Mouse (Mus musculus) ovary, postnatal 10 days (tissue): ENCODE measurements at regions not wholly inside any gene's neighbourhood (a gene's known extent, or its start where the extent isn't known, plus 50 kb on each side); places are given as distances from the start of the nearest gene placed in this dataset.

Source experiments
- DNase-seq: peaks from one replicate; pipeline ENCODE4 v3.0.0; 2022; ENCODE audit warnings: low spot score

GRCm38 (mm10) chr16:30735969-30736368 is 136.4 kb downstream of the Fam43a start:
- DNase-seq, result no peak

GRCm38 (mm10) chr16:30736662-30737326 is 137.3 kb downstream of the Fam43a start:
- no peak for DNase-seq

- no peak for DNase-seq
Measured at GRCm38 (mm10) chr16:30737524-30737923, 138.0 kb downstream of the Fam43a start.

DNA sequence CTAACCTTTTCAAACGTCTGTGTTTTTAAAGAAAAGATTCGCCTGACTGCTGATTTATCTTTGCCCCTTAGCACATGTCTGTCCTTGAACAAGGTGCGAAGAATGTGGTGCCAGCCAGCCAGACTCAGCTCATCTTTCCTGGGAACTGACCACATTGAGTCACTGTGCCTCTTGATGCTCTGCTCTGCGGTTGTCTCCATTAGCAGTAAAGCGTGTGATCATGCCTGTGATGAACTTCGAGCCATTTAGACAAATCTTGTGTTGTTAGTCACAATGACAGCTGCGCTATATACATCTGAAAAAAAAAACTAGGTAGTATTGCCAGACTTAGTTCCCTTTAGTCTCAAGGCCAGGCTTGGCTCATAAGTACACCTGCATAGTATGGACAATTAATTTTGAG is 140.1 kb downstream of the Fam43a start:
- DNase-seq, result no peak

DNA sequence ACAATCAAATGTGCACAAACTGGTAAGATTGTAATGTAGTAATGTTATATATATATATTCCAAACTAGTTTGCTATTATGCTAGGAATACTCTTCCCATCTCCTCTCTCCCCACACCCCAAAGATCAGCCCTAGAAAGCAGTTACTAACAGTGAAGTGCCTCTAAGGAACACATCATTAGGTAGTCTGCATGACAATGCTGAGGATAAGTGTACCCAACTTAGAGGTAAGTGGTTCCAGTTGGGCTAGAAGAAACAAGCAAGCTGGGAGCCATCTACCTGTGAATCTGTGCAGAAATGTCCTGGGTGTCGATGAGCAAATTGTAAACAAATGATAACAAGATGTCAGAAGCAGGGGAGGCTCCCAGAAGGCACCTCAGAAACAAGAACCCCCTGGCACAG is 141.7 kb downstream of the Fam43a start:
- no peak for DNase-seq

GRCm38 (mm10) chr16:30742474-30742873 is 143.0 kb downstream of the Fam43a start:
- no peak for DNase-seq

DNA sequence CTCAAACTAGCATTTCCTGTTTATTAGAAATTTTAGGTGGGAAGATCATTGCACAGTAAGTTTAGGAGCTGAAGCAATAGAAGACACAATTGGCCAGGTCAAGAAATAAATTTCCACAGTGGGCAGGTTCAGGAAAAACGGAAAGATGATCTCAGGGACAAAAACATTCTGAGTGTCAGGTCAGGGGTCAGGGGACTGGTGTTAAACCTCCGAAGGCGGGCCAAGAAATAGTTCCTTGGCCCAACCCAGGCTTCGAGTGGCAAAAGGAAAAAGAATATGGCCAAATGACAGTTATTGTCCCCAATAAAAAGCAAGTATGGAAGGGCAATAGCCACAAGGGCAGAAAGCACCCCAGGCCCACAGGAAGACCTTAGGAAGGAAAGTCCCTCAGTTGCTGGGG is 144.0 kb downstream of the Fam43a start:
- DNase-seq, result no peak

DNA sequence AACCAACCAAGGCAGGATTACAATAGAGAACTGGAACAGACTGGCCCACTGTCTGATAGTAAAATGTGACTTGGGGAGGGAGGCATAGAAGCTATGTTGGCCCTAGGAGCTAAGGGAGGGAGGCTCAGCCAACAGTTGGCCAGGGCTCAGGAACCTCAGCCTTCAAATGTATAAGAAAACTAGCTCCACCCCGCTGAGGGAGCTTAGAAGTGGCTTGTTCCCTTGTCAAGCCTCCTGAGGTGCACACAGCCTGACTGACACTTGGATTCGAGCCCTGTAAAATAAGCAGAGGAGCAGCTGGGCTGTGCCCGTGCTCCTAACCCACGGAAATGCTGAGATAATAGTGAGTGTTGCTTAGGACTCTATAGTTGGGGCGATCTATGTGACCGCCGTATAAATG is 144.7 kb downstream of the Fam43a start:
- DNase-seq, result no peak

DNA sequence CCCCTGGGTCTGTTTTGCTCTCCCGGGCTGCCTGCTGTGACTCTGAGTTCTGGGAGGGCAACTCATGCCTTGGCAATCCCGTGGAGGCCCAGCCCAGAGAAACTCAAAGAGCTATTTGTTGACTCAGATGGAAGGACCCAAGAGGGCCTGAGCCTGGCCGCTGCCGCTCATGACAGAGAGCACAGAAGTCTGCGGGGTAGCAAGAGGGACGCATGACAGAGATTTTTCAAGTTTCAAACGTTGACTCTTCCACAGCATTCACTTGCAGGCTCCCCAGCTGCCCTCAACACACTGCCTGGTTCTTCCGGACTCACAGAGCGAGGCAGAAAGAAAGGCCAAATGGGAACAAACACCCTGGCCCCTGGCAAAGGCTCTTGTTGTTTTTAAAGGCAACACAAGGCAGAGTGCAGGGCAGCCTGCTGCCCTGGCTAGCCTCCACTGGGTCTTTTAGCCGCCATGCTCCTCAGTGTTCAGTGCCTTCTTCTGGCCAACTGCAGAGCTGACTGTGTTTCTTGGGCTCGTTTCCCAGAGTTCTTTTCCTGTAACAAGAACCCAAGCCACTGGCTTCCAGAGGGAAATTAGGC is 146.2 kb downstream of the Fam43a start:
- no peak for DNase-seq

DNA sequence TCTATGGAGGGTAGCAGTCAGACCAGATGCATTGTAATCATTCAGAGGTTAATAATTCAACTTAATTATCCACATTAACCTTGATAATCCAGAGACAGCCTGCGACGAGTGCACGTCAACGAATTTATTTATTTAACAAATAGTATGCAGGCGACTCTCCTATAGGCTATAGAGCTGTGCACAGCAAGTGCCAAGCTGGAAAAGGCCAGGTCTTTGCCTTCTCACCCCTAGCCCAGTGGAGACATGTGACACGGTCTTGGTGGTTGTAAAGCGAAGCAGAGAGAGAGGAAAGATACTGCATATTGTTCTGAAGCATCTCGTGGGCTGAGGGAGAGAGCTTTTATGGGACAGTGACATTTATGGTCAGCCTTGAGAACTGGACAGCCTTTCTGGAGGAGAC is 146.7 kb downstream of the Fam43a start:
- no peak for DNase-seq

- DNase-seq, result no peak
Measured at GRCm38 (mm10) chr16:30749841-30750240, 150.3 kb downstream of the Fam43a start.

- DNase-seq, result no peak
Measured at GRCm38 (mm10) chr16:30755771-30756170, 156.2 kb downstream of the Fam43a start.

GRCm38 (mm10) chr16:30756678-30757077 is 157.2 kb downstream of the Fam43a start:
- DNase-seq, result no peak

GRCm38 (mm10) chr16:30757556-30757955 is 158.0 kb downstream of the Fam43a start:
- no peak for DNase-seq

- no peak for DNase-seq
Measured at GRCm38 (mm10) chr16:30758041-30758440, 158.5 kb downstream of the Fam43a start.

DNA sequence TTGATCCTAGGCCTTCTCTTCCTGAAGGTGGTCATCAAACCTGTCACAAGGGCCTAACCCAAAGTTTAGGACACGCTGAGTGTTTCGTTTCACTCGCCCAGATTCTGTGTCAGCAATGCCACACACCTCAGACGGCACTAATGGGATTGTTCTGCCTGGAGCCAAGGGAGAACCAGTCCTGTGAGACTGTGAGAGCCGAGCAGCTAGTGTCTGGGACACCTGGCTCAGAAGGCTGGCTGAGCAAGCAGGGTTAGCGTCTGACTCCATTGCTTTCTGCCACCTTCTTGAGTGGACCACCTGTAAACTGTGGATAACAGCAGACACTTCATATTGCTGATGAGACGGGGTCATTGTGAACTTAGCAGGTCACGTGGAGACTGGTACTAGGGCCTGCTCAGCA is 160.0 kb downstream of the Fam43a start:
- no peak for DNase-seq

DNA sequence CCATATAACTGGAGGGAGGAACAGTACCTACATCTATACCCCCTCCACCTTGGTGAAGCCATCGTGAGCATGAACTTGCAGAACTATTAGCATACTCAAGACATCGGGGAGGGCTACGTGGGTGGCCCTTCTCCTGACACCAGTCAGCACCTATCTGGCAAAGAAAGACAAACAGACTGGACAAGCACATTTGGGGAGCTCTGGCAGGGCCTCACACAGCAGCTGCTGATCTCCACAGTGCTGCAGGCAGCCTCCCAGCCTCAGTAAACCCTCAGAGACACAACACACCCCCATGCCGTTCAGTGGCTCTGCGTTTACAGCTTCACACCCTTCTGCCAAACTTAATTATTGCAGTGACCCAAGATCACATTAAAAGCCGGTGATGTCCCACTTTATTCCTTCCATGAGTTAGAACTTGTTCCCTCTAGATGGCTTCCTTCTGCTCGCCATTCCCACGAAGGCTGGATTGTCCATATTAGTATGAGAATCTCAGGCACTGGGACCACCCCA is 161.7 kb downstream of the Fam43a start:
- DNase-seq, result no peak

- DNase-seq, result no peak
Measured at GRCm38 (mm10) chr16:30762898-30763595, 163.5 kb downstream of the Fam43a start.

GRCm38 (mm10) chr16:30765591-30765990 is 166.1 kb downstream of the Fam43a start:
- no peak for DNase-seq

GRCm38 (mm10) chr16:30769007-30769442 is 169.5 kb downstream of the Fam43a start:
- DNase-seq, result no peak

GRCm38 (mm10) chr16:30769467-30769866 is 169.9 kb downstream of the Fam43a start:
- DNase-seq, result no peak

DNA sequence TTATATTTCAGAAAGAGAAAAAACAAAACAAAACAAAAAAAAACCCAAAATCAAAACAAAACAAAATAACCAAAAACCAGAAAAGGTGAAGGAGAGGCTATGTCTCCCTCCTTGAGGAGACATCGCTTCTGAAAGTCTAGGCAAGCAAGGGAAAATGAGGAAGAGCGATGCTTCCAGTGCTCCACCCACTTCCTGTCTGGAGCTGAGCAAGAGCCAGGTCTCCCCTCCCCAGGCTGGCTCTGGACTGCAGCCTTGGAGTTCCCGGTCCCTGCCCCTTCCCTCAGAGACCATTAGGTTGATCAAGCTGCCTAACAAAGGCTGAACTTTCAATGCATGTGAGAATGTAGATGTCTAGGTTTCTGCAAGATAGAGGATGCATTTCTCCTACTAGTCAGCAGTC is 173.3 kb downstream of the Fam43a start:
- no peak for DNase-seq

DNA sequence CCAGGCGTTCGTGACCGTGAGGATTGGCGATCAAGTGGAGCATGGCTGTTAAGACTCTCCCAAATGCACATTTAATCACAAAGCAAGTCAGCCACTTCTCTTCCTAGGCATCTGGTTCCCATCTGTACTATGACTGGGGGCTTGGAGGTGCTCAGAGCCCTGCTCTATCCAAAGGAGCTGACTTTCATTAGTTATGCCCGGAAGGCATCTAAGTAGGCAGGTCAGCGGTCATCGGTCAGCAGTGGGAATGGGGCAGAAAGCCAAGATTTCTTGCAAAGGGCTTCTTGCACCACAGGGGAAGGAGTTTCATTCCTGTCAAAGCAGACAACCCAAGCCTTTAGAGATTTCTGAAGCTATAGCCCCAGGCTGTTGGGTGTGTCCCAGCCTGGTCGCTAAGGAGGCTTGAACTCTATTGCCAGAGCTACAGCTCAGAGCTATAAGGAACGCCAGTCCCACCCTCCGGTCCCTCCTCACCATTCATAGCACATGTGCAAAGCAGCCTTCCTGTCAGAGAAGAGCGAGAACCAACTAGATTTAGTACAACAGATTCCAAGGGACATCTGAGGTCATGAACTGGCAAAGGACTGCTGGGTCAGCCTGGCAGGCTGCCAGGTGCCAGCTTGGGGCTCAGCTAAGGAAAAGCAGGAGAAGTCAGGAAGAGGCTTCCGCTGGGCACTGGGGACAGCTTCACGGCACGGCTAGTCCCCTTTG is 175.6 kb downstream of the Fam43a start:
- no peak for DNase-seq
